In the genomic region with DNA sequence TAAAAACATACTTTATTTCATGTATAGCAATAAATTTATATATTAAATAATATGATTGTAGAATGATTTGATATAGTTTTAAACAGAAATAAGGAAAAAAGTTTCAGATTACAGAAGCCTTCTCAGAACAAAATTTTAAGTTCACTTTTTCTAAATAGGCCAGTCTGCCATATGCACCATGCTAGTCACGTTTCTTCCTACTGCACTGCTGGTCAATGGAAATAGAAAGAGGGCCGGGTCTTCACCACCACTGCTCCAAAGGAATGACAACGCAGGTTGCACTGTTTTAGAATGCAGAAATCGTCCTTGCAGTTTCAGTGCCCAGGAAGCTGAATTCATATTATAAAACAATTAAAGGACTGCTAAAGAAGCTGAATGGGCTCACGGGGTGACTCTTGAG, we compare ENCODE assay signal across 31 mouse cellular contexts.
"Had no signal": no experiment of that assay in that cellular context is flagged by ENCODE, and none has a peak within 500 bp of the region (broad histone marks: within the 10 kb centered on the region; RNA-seq: fewer than 3 reads in every experiment).

No protein-coding gene starts in this region.

- H3K27me3 ChIP-seq: limb, embryonic 12.5 days; limb, embryonic 13.5 days; limb, embryonic 15.5 days; liver, embryonic 12.5 days; liver, embryonic 13.5 days; liver, embryonic 15.5 days; lung, embryonic 15.5 days; midbrain, embryonic 12.5 days; midbrain, embryonic 13.5 days; midbrain, embryonic 15.5 days; neural tube, embryonic 12.5 days had no signal

- H3K9ac ChIP-seq: limb, embryonic 12.5 days; limb, embryonic 13.5 days; limb, embryonic 15.5 days; liver, embryonic 12.5 days; liver, embryonic 13.5 days; liver, embryonic 14.5 days; liver, embryonic 15.5 days; liver, postnatal 0 days; lung, embryonic 14.5 days; lung, embryonic 15.5 days; midbrain, embryonic 12.5 days; midbrain, embryonic 13.5 days; midbrain, embryonic 15.5 days; neural tube, embryonic 12.5 days had no signal

- H3K36me3 ChIP-seq: limb, embryonic 10.5 days; limb, embryonic 12.5 days; limb, embryonic 13.5 days; limb, embryonic 15.5 days; liver, embryonic 12.5 days; liver, embryonic 13.5 days; liver, embryonic 15.5 days; lung, embryonic 15.5 days; midbrain, embryonic 10.5 days; midbrain, embryonic 12.5 days; midbrain, embryonic 13.5 days; midbrain, embryonic 15.5 days; neural tube, embryonic 12.5 days had no signal

- H3K4me1 ChIP-seq: limb, embryonic 10.5 days; limb, embryonic 12.5 days; limb, embryonic 13.5 days; limb, embryonic 15.5 days; liver, embryonic 12.5 days; liver, embryonic 13.5 days; liver, embryonic 15.5 days; lung, embryonic 15.5 days; midbrain, embryonic 10.5 days; midbrain, embryonic 12.5 days; midbrain, embryonic 13.5 days; midbrain, embryonic 15.5 days; neural tube, embryonic 12.5 days had no signal

- H3K9me3 ChIP-seq: limb, embryonic 10.5 days; limb, embryonic 12.5 days; limb, embryonic 13.5 days; limb, embryonic 15.5 days; liver, embryonic 12.5 days; liver, embryonic 13.5 days; liver, embryonic 15.5 days; lung, embryonic 15.5 days; megakaryocyte, embryonic 14.5 days; midbrain, embryonic 10.5 days; midbrain, embryonic 12.5 days; midbrain, embryonic 13.5 days; midbrain, embryonic 15.5 days; neural tube, embryonic 12.5 days had no signal

- DNase-seq: left cerebral cortex, postnatal 4 days; liver; liver, embryonic 13.5 days; liver, postnatal 0 days; lung, adult 18-20 months; lung, adult 2 months; lung, postnatal 14 days; lung, postnatal 36 days; lung, postnatal 4 days; midbrain, embryonic 14.5 days had no signal

- H3K27ac ChIP-seq: limb, embryonic 10.5 days; limb, embryonic 12.5 days; limb, embryonic 13.5 days; limb, embryonic 15.5 days; liver, embryonic 12.5 days; liver, embryonic 13.5 days; liver, embryonic 14.5 days; liver, embryonic 15.5 days; lung, embryonic 15.5 days; macrophage; midbrain, embryonic 10.5 days; midbrain, embryonic 12.5 days; midbrain, embryonic 13.5 days; midbrain, embryonic 15.5 days; neural tube, embryonic 12.5 days had no signal

- H3K4me2 ChIP-seq: limb, embryonic 12.5 days; limb, embryonic 13.5 days; limb, embryonic 15.5 days; liver, embryonic 11.5 days; liver, embryonic 12.5 days; liver, embryonic 13.5 days; liver, embryonic 15.5 days; lung, embryonic 14.5 days; lung, embryonic 15.5 days; midbrain, embryonic 11.5 days; midbrain, embryonic 12.5 days; midbrain, embryonic 13.5 days; midbrain, embryonic 15.5 days; neural tube, embryonic 12.5 days had no signal

- H3K4me3 ChIP-seq: limb, embryonic 10.5 days; limb, embryonic 12.5 days; limb, embryonic 13.5 days; limb, embryonic 15.5 days; liver, embryonic 12.5 days; liver, embryonic 13.5 days; liver, embryonic 15.5 days; lung, embryonic 15.5 days; megakaryocyte, embryonic 14.5 days; midbrain, embryonic 10.5 days; midbrain, embryonic 12.5 days; midbrain, embryonic 13.5 days; midbrain, embryonic 15.5 days; myocyte; neural tube, embryonic 12.5 days had no signal

- ATAC-seq: liver, embryonic 12.5 days; liver, postnatal 0 days; lung, postnatal 0 days; midbrain, embryonic 13.5 days; midbrain, embryonic 15.5 days; midbrain, embryonic 16.5 days had no signal
